Mouse (Mus musculus): Measurements from ENCODE around the gene Dohh.

DNA sequence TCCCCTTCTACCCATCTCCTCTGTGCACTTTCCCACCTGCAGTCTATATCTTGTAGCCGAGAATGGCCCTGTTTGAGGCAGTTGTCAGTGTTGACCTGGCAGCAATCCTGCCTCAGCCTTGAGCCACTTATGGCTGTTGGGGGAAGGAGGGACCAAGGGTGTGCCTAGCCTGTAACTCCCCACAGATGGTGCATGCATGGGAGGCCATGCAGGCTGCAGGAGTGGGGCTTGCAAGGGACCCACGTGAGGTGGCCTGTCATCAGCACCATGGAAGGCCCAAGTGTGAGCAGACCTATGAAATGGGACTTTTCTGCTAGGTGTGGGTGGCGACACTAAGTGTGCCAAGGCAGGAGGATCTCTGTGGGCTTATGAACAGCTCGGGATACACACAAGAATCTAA is 19.2 kb upstream of the Dohh start:
- TF ChIP-seq CTCF (IDR thresholded peaks at IDR 0.05; ENCODE audit: low read depth) = no peak
- no peak for TF ChIP-seq EP300 (IDR thresholded peaks at IDR 0.05; ENCODE audit: low read depth)

Measured in liver, postnatal 0 days (tissue).